Mouse (Mus musculus) embryonic facial prominence, embryonic 14.5 days (tissue): ENCODE measurements around the gene Senp2. TPM values are rescaled to one million over a fixed set of nuclear protein-coding genes. Genes with fewer than 3 reads are reported as not detected.

ENCODE experiments used
- ATAC-seq: fragments of 200-750 bp; cut with Nextera tagmentation; 2 replicates; pipeline ENCODE4 v1.8.0; 2017; ENCODE audit warnings: low read depth, moderate number of reproducible peaks, moderate TSS enrichment
- DNase-seq: peaks from one replicate; pipeline ENCODE4 v3.0.0-alpha.2; 2015; ENCODE audit warnings: low spot score
- H3K27ac ChIP-seq: fragments of 300-500 bp; sonication (generic); replicated peaks from 2 replicates; pipeline ENCODE4 v1.5.1; 2014; ENCODE audit warnings: low read depth, mild to moderate bottlenecking, low read length, moderate library complexity
- H3K27me3 ChIP-seq: fragments of 300-500 bp; sonication (generic); replicated peaks from 2 replicates; pipeline ENCODE4 v1.6.1; 2014; ENCODE audit warnings: low read length; ENCODE audit not compliant: control insufficient read depth, insufficient read depth
- H3K36me3 ChIP-seq: fragments of 300-500 bp; sonication (generic); 2 replicates; pipeline ENCODE4 v1.6.1; 2014; ENCODE audit warnings: low read length, mixed read lengths; ENCODE audit not compliant: control insufficient read depth, insufficient read depth
- H3K4me1 ChIP-seq: fragments of 300-500 bp; sonication (generic); 2 replicates; pipeline ENCODE4 v1.6.1; 2014; ENCODE audit warnings: antibody characterized with exemption, low read length; ENCODE audit not compliant: control insufficient read depth, insufficient read depth
- H3K4me2 ChIP-seq: fragments of 300-500 bp; sonication (generic); 2 replicates; pipeline ENCODE4 v1.6.1; 2014; ENCODE audit warnings: low read depth, mild to moderate bottlenecking, low read length, moderate library complexity, mixed read lengths
- H3K4me3 ChIP-seq: fragments of 300-500 bp; sonication (generic); 2 replicates; pipeline ENCODE4 v1.5.1; 2014; ENCODE audit warnings: low read depth, mild to moderate bottlenecking, low read length
- H3K9ac ChIP-seq: fragments of 300-500 bp; sonication (generic); 2 replicates; pipeline ENCODE4 v1.6.1; 2014; ENCODE audit warnings: low read depth, mild to moderate bottlenecking, low read length, moderate library complexity, mixed read lengths
- H3K9me3 ChIP-seq: fragments of 300-500 bp; sonication (generic); 2 replicates; pipeline ENCODE4 v1.6.1; 2016; ENCODE audit warnings: low read length; ENCODE audit not compliant: control insufficient read depth
- WGBS: fragments of 180-500 bp; shearing (Covaris S2); extraction: QIAGEN DNeasy Blood & Tissue Kit; methylation state at CpG from one replicate; pipeline ENCODE4 v1.1.7; 2014; 5-methylcytosine and 5-hydroxymethylcytosine counted together
- polyA plus RNA-seq: library from polyadenylated mRNA; unstranded; fragments of >200 nt; fragmentation: Nextera tagmentation; extraction: Ambion mirVana; gene quantifications from 2 replicates; pipeline ENCODE4 v1.2.1, GENCODE M21; 2014

The Senp2 gene
- polyA plus RNA-seq, 1 experiment from 2014 or later, result 44.4 TPM

- no peak for ATAC-seq
Measured at GRCm38 (mm10) chr16:22043830-22044229, 34.5 kb downstream of the Senp2 start.

DNA sequence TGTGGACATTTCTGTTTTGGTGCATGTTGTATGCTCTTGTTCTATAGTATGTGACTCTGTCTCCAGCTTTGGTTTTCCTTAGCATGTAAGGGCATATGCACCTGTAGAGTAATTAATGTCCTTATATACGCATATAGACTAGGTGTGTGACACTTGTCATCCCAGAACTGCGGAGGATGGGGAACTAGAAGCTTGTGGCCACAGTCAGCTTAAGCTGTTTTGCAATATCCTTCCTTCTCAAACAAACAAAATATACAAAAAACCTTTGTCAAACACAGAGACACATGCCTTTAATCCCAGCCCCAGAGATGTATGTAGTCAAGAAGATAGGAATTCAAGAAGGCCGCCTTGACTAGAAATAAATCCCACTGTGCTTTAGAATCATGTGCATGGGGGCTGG lies 36.6 kb downstream of the Senp2 start:
- ATAC-seq (no peak), DNase-seq (no peak)
- Histone ChIP-seq H3K4me3 (no peak overlapping the region), H3K9me3 (no peaks in the 10 kb centered on the region), H3K9ac (no peak overlapping the region), H3K27ac (no peak overlapping the region), H3K27me3 (no peaks in the 10 kb centered on the region), H3K4me2 (no peak overlapping the region), H3K4me1 (no peaks in the 10 kb centered on the region), H3K36me3 (peaks cover 71% of the 10 kb centered on the region)
- WGBS, result 97% methylated on average over 3 of the region's 3 CpGs

More at GRCm38 (mm10) chr16:22043830-22044229, 34.5 kb downstream of the Senp2 start:
- no peak overlapping the region for H3K27ac ChIP-seq
- no peaks in the 10 kb centered on the region for H3K27me3 ChIP-seq
- peaks cover 81% of the 10 kb centered on the region for H3K36me3 ChIP-seq
- WGBS, result 88% methylated on average over 4 of the region's 4 CpGs
- H3K4me3 ChIP-seq, result no peak overlapping the region
- H3K4me1 ChIP-seq, result no peaks in the 10 kb centered on the region
- H3K4me2 ChIP-seq, result no peak overlapping the region
- no peaks in the 10 kb centered on the region for H3K9me3 ChIP-seq
- DNase-seq, result no peak
- H3K9ac ChIP-seq, result no peak overlapping the region

- no peak for ATAC-seq
- 90% methylated on average over 10 of the region's 10 CpGs for WGBS
- Histone ChIP-seq H3K27ac (no peak overlapping the region), H3K36me3 (peaks cover 70% of the 10 kb centered on the region), H3K9me3 (no peaks in the 10 kb centered on the region), H3K4me3 (no peak overlapping the region), H3K4me1 (no peaks in the 10 kb centered on the region), H3K27me3 (no peaks in the 10 kb centered on the region), H3K4me2 (no peak overlapping the region), H3K9ac (no peak overlapping the region)
- no peak for DNase-seq
Measured at GRCm38 (mm10) chr16:22046739-22047366, 37.6 kb downstream of the Senp2 start.

DNA sequence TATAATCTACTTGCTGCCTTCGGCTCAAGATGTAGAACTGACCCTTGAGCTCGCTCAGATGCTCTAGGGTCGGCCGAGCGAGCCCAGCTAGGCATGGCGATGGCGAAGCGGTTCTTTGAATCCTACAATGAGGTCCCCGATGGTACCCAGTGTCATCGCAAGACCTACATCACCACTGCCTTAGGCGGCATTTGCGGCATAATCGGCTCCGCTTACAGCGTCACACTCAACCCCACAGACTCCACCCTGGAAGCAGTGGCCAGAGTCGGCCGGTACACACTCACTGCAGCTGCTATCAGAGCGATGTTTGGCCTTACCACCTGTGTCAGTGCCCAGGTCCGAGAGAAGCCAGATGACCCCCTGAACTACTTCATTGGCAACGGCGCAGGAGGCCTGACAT lies 44.1 kb downstream of the Senp2 start:
- H3K27me3 ChIP-seq, result no peaks in the 10 kb centered on the region
- no peaks in the 10 kb centered on the region for H3K4me1 ChIP-seq
- no peak for DNase-seq
- no peak overlapping the region for H3K27ac ChIP-seq
- H3K4me3 ChIP-seq, result no peak overlapping the region
- H3K9ac ChIP-seq, result no peak overlapping the region
- 0 out of 2 replicates have a peak, but pooled peaks cover 4% of the 10 kb centered on the region for H3K9me3 ChIP-seq
- WGBS, result 96% methylated on average over 21 of the region's 21 CpGs
- no peak overlapping the region for H3K4me2 ChIP-seq
- no peak for ATAC-seq
- H3K36me3 ChIP-seq, result peaks cover 21% of the 10 kb centered on the region

DNA sequence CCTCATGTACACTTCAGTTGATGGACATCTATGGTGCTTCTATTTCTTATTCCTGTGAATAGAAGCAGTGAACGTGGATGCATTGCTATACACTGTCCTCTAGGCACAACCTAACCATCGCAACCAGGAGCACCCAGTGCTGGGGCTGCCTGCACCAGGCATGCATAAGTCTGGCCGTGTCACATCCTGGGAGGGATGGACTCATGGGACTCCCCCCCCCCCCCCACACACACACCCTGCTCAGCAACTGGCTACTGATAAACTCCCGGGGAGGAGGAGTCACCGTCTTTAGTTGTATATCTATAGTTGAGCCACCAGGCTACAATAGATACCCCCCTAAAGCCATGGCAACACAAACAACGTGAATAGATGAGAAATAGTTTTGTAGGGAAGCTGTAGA lies 48.2 kb downstream of the Senp2 start:
- DNase-seq, result no peak
- no peak overlapping the region for H3K27ac ChIP-seq
- no peak for ATAC-seq
- no peak overlapping the region for H3K4me2 ChIP-seq
- no peaks in the 10 kb centered on the region for H3K4me1 ChIP-seq
- 85% methylated on average over 6 of the region's 6 CpGs for WGBS
- H3K9me3 ChIP-seq, result 0 out of 2 replicates have a peak, but pooled peaks cover 4% of the 10 kb centered on the region
- no peak overlapping the region for H3K4me3 ChIP-seq
- no peaks in the 10 kb centered on the region for H3K27me3 ChIP-seq
- peaks cover 44% of the 10 kb centered on the region for H3K36me3 ChIP-seq
- H3K9ac ChIP-seq, result no peak overlapping the region

GRCm38 (mm10) chr16:22058871-22059270 lies 49.6 kb downstream of the Senp2 start:
- H3K36me3 ChIP-seq, result peaks cover 57% of the 10 kb centered on the region
- 92% methylated on average over 7 of the region's 7 CpGs for WGBS

GRCm38 (mm10) chr16:22060416-22060815 lies 51.1 kb downstream of the Senp2 start:
- WGBS, result 88% methylated on average over 10 of the region's 10 CpGs

More at GRCm38 (mm10) chr16:22058871-22059270, 49.6 kb downstream of the Senp2 start:
- Histone ChIP-seq H3K27ac (no peak overlapping the region), H3K9me3 (0 out of 2 replicates have a peak, but pooled peaks cover 3% of the 10 kb centered on the region), H3K4me3 (no peak overlapping the region), H3K9ac (no peak overlapping the region), H3K27me3 (no peaks in the 10 kb centered on the region), H3K4me2 (no peak overlapping the region), H3K4me1 (no peaks in the 10 kb centered on the region)
- ATAC-seq (no peak), DNase-seq (no peak)

GRCm38 (mm10) chr16:22061555-22062160 lies 52.4 kb downstream of the Senp2 start:
- Histone ChIP-seq H3K4me3 (no peak overlapping the region), H3K4me1 (no peaks in the 10 kb centered on the region), H3K4me2 (no peak overlapping the region), H3K36me3 (peaks cover 85% of the 10 kb centered on the region), H3K27me3 (no peaks in the 10 kb centered on the region), H3K9ac (no peak overlapping the region), H3K9me3 (no peaks in the 10 kb centered on the region), H3K27ac (no peak overlapping the region)
- WGBS, result 81% methylated on average over 14 of the region's 14 CpGs
- no peak for DNase-seq
- ATAC-seq, result no peak

More at GRCm38 (mm10) chr16:22060416-22060815, 51.1 kb downstream of the Senp2 start:
- no peak overlapping the region for H3K4me2 ChIP-seq
- DNase-seq (no peak), ATAC-seq (no peak)
- H3K9ac ChIP-seq, result no peak overlapping the region
- H3K4me1 ChIP-seq, result no peaks in the 10 kb centered on the region
- no peaks in the 10 kb centered on the region for H3K9me3 ChIP-seq
- peaks cover 73% of the 10 kb centered on the region for H3K36me3 ChIP-seq
- no peaks in the 10 kb centered on the region for H3K27me3 ChIP-seq
- H3K27ac ChIP-seq, result no peak overlapping the region
- no peak overlapping the region for H3K4me3 ChIP-seq

DNA sequence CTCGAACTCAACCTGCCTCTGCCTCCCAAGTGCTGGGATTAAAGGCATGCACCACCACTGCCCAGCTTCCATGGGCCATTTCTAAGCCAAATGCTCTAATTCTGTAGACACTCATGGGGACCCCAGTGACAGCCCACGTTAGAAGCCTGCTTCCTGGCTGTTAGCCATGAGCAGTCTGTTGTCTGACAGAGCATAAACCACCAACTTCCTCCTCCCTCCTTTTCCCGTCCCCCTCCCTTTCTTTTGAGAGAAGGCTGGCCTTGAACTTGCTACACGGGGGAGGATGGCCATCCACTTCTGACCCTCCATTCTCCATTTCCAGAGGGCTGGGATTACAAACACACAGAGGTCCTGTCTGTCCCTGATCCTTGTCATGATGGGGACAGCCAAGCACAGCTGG lies 53.0 kb downstream of the Senp2 start:
- no peak for DNase-seq
- Histone ChIP-seq H3K27ac (no peak overlapping the region), H3K4me3 (no peak overlapping the region), H3K9ac (no peak overlapping the region), H3K4me1 (no peaks in the 10 kb centered on the region), H3K4me2 (no peak overlapping the region), H3K9me3 (no peaks in the 10 kb centered on the region), H3K36me3 (peaks cover 92% of the 10 kb centered on the region), H3K27me3 (no peaks in the 10 kb centered on the region)
- ATAC-seq, result no peak
- WGBS, result 76% methylated on average over 4 of the region's 4 CpGs
